Mouse (Mus musculus): ENCODE measurements around the gene Rhoj.
A peak's percentile ranks its signal among the peaks of the same experiment; 100 is the strongest.
"Not testable (repeated sequence)": the region's sequence is repeated elsewhere in the genome, so short reads cannot be mapped to it uniquely, and the experiment has no call there.

Rhoj gene

GRCm38 (mm10) chr12:75307961-75308951 is at the start of gene Rhoj:
Gene Rhoj (plus strand): TSS chr12:75308322.
- peak; percentile 23 to 50 for DNase-seq

GRCm38 (mm10) chr12:75271726-75272125 is 36.4 kb upstream of the Rhoj start:
- no peak for DNase-seq

- no peak for DNase-seq
These were observed 32.4 kb upstream of the Rhoj start for GRCm38 (mm10) chr12:75275730-75276129.

GRCm38 (mm10) chr12:75277425-75277824 is 30.7 kb upstream of the Rhoj start:
- DNase-seq = no peak

- DNase-seq = peak; percentile 7 to 10
These were observed 27.6 kb upstream of the Rhoj start for GRCm38 (mm10) chr12:75280502-75280901.

GRCm38 (mm10) chr12:75283226-75283625 is 24.9 kb upstream of the Rhoj start:
- DNase-seq = no peak

- DNase-seq = no peak
These were observed 22.0 kb upstream of the Rhoj start for GRCm38 (mm10) chr12:75286166-75286565.

GRCm38 (mm10) chr12:75290524-75290923 is 17.6 kb upstream of the Rhoj start:
- DNase-seq = no peak

- DNase-seq = no peak
These were observed 16.6 kb upstream of the Rhoj start for GRCm38 (mm10) chr12:75291556-75291955.

GRCm38 (mm10) chr12:75292939-75293338 is 15.2 kb upstream of the Rhoj start:
- DNase-seq = no peak

- no peak for DNase-seq
These were observed 8.3 kb upstream of the Rhoj start for GRCm38 (mm10) chr12:75299865-75300264.

- no peak for DNase-seq
These were observed 4.0 kb upstream of the Rhoj start for GRCm38 (mm10) chr12:75304132-75304531.

- no peak for DNase-seq
These were observed 1.6 kb downstream of the Rhoj start for GRCm38 (mm10) chr12:75309756-75310155.

GRCm38 (mm10) chr12:75310766-75311165 is 2.6 kb downstream of the Rhoj start:
- no peak for DNase-seq

GRCm38 (mm10) chr12:75311879-75312278 is 3.8 kb downstream of the Rhoj start:
- DNase-seq = no peak

- no peak for DNase-seq
These were observed 5.9 kb downstream of the Rhoj start for GRCm38 (mm10) chr12:75313992-75314391.

GRCm38 (mm10) chr12:75315851-75316250 is 7.7 kb downstream of the Rhoj start:
- no peak for DNase-seq

- no peak for DNase-seq
These were observed 12.4 kb downstream of the Rhoj start for GRCm38 (mm10) chr12:75320441-75320925.

- no peak for DNase-seq
These were observed 13.1 kb downstream of the Rhoj start for GRCm38 (mm10) chr12:75321189-75321588.

- no peak for DNase-seq
These were observed 21.1 kb downstream of the Rhoj start for GRCm38 (mm10) chr12:75329188-75329587.

- no peak for DNase-seq
These were observed 31.8 kb downstream of the Rhoj start for GRCm38 (mm10) chr12:75339894-75340293.

- no peak for DNase-seq
These were observed 32.2 kb downstream of the Rhoj start for GRCm38 (mm10) chr12:75340331-75340730.

- no peak for DNase-seq
These were observed 40.4 kb downstream of the Rhoj start for GRCm38 (mm10) chr12:75348551-75348950.

- DNase-seq = not testable (repeated sequence)
These were observed 41.4 kb downstream of the Rhoj start for GRCm38 (mm10) chr12:75349537-75349936.

All from cerebellum, adult 18-20 months (tissue).